Mouse (Mus musculus) G1E (cell line): ENCODE data around the gene Fgfr2.

Source experiments
- CTCF ChIP-seq: IDR thresholded peaks from 2 replicates; pipeline ENCODE4 v1.5.1; 2012; ENCODE audit warnings: low read depth, low read length, inconsistent platforms, mixed read lengths
- GATA1 ChIP-seq: IDR thresholded peaks from 2 replicates; pipeline ENCODE4 v1.6.1; 2012; ENCODE audit warnings: borderline replicate concordance, low read length, inconsistent platforms, mixed read lengths
- GATA2 ChIP-seq: IDR thresholded peaks from 2 replicates; pipeline ENCODE4 v1.6.1; 2012; ENCODE audit warnings: low read depth, low read length, inconsistent platforms, borderline replicate concordance
- POLR2AphosphoS5 ChIP-seq: IDR thresholded peaks from 2 replicates; pipeline ENCODE4 v1.6.1; 2012; ENCODE audit warnings: low read depth, low read length, inconsistent platforms; ENCODE audit not compliant: insufficient replicate concordance
- TAL1 ChIP-seq: conservative IDR thresholded peaks from 2 replicates; pipeline ENCODE4 v1.6.1; 2012; ENCODE audit warnings: low read depth, low read length, inconsistent platforms, mixed read lengths

DNA sequence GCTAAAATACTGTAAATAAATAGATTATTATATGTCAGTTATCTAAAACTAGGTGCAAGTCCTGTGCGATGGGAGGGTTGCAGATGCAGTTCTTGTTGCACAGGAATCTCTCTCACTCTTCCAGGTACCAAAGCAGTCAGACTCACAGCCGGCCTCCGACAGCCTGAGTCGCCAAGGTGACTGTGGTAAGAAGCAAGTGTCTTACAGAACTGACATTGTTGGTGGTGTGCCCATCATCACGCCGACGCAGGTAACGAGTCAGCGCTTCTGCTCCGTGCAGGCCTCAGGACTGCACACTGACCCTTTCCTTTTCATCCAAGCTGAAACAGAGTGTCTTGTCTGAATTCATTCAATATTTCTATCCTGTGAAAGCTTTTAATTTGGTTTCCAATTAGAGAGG lies 2225.9 kb downstream of the Fgfr2 start:
- TF ChIP-seq CTCF (no peak), GATA1 (no peak), POLR2AphosphoS5 (no peak), TAL1 (no peak), GATA2 (no peak)
